Mouse (Mus musculus): Measurements from ENCODE around the gene Gm16223. TPM values are rescaled to one million over a fixed set of nuclear protein-coding genes. Genes with fewer than 3 reads are reported as not detected.

The Gm16223 gene
- not detected in 2 replicates for polyA plus RNA-seq (2016; fragmentation: Nextera tagmentation; extraction: Ambion mirVana)

- 68% methylated on average over 10 of the region's 10 CpGs for WGBS
- peak; percentile 76 for ATAC-seq (ENCODE audit: low FRiP score, low read depth)
- H3K36me3 ChIP-seq, result no peaks in the 10 kb centered on the region
- no peaks in the 10 kb centered on the region for H3K27me3 ChIP-seq
- peak within 1 kb of the TSS; percentile 54; the same call in 1 of the 2 replicates for H3K27ac ChIP-seq (replicated peaks)
- H3K9ac ChIP-seq (replicated peaks), result no peak within 1 kb of the TSS
- no peaks in the 10 kb centered on the region for H3K9me3 ChIP-seq
- no peak within 1 kb of the TSS for H3K4me3 ChIP-seq
- no peaks in the 10 kb centered on the region; the same call in 1 of the 2 replicates for H3K4me1 ChIP-seq
- no peak within 1 kb of the TSS for H3K4me2 ChIP-seq (replicated peaks)
Observed at GRCm38 (mm10) chr5:42067476-42068187, at the start of gene Gm16223. Gene Gm16223 (plus strand): TSS chr5:42067960.

DNA sequence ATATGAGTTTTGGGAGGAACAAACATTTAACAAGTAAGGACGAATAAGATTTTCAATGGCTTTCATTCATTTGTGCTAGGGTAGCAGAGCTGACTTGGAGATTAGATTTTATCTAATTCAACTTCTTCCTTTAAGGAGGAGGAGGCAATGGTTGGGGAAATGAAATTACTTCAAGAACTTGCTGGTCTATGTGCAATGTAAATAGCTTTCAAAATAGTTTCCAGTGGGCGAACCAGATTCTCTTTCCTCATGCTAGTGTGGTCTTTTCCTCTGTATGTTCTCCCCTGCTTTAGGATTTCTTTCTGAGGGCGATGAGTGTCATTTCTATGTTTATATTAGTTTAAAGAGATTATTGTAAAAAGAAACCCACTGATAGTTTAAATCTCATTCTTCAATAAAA is 45.7 kb upstream of the Gm16223 start:
- Histone ChIP-seq H3K4me1 (no peaks in the 10 kb centered on the region), H3K9me3 (no peaks in the 10 kb centered on the region), H3K4me2 (replicated peaks) (no peak overlapping the region), H3K9ac (replicated peaks) (no peak overlapping the region), H3K27ac (replicated peaks) (no peak overlapping the region), H3K27me3 (no peaks in the 10 kb centered on the region), H3K4me3 (no peak overlapping the region), H3K36me3 (no peaks in the 10 kb centered on the region)
- ATAC-seq (ENCODE audit: low FRiP score, low read depth), result no peak
- 74% methylated on average over 3 of the region's 3 CpGs for WGBS

- Histone ChIP-seq H3K9ac (replicated peaks) (no peak overlapping the region), H3K27me3 (no peaks in the 10 kb centered on the region), H3K4me2 (replicated peaks) (no peak overlapping the region), H3K9me3 (no peaks in the 10 kb centered on the region), H3K36me3 (no peaks in the 10 kb centered on the region), H3K4me1 (no peaks in the 10 kb centered on the region), H3K27ac (replicated peaks) (no peak overlapping the region), H3K4me3 (no peak overlapping the region)
- no peak for ATAC-seq (ENCODE audit: low FRiP score, low read depth)
- WGBS, result 92% methylated on average over 1 of the region's 1 CpGs
Observed at GRCm38 (mm10) chr5:42023521-42023920, 44.2 kb upstream of the Gm16223 start.

- Histone ChIP-seq H3K4me3 (no peak overlapping the region), H3K27ac (replicated peaks) (peak overlapping the region; percentile 12; the same call in 1 of the 2 replicates), H3K36me3 (no peaks in the 10 kb centered on the region), H3K9me3 (no peaks in the 10 kb centered on the region), H3K27me3 (no peaks in the 10 kb centered on the region), H3K9ac (replicated peaks) (no peak overlapping the region), H3K4me2 (replicated peaks) (no peak overlapping the region), H3K4me1 (no peaks in the 10 kb centered on the region)
- ATAC-seq (ENCODE audit: low FRiP score, low read depth), result peak; percentile 65
- WGBS, result 47% methylated on average over 15 of the region's 15 CpGs
Observed at GRCm38 (mm10) chr5:42036388-42037082, 31.2 kb upstream of the Gm16223 start.

- Histone ChIP-seq H3K9me3 (no peaks in the 10 kb centered on the region), H3K36me3 (no peaks in the 10 kb centered on the region), H3K4me3 (no peak overlapping the region), H3K27ac (replicated peaks) (no peak overlapping the region), H3K4me2 (replicated peaks) (no peak overlapping the region), H3K9ac (replicated peaks) (no peak overlapping the region), H3K4me1 (no peaks in the 10 kb centered on the region), H3K27me3 (no peaks in the 10 kb centered on the region)
- ATAC-seq (ENCODE audit: low FRiP score, low read depth), result no peak
- 81% methylated on average over 4 of the region's 4 CpGs for WGBS
Observed at GRCm38 (mm10) chr5:42054636-42055035, 13.1 kb upstream of the Gm16223 start.

DNA sequence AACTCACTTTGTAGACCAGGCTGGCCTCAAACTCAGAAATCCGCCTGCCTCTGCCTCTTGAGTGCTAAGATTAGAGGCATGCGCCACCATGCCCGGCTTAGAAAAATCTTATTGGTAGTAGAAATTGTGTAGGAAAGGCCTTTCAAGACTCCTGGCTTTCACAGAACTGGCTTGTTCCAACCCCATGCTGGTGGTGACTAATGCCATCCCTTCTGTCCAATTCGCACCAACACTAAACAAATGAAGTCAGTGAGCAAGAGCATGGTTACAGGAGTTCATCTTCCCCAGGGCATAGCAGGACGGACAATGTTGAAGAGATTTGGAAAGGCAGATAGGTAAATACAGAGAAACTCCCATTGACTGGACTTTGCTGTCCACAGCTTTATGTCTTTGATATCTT is 12.6 kb upstream of the Gm16223 start:
- no peaks in the 10 kb centered on the region for H3K4me1 ChIP-seq
- ATAC-seq (ENCODE audit: low FRiP score, low read depth), result no peak
- 95% methylated on average over 5 of the region's 5 CpGs for WGBS
- no peaks in the 10 kb centered on the region for H3K36me3 ChIP-seq
- H3K9me3 ChIP-seq, result no peaks in the 10 kb centered on the region
- no peak overlapping the region for H3K9ac ChIP-seq (replicated peaks)
- no peak overlapping the region for H3K4me2 ChIP-seq (replicated peaks)
- H3K27ac ChIP-seq (replicated peaks), result no peak overlapping the region
- H3K27me3 ChIP-seq, result no peaks in the 10 kb centered on the region
- no peak overlapping the region for H3K4me3 ChIP-seq

GRCm38 (mm10) chr5:42065090-42065489 is 2.7 kb upstream of the Gm16223 start:
- Histone ChIP-seq H3K9me3 (no peaks in the 10 kb centered on the region), H3K27ac (replicated peaks) (no peak overlapping the region), H3K36me3 (no peaks in the 10 kb centered on the region), H3K9ac (replicated peaks) (no peak overlapping the region), H3K4me1 (no peaks in the 10 kb centered on the region; the same call in 1 of the 2 replicates), H3K4me2 (replicated peaks) (no peak overlapping the region), H3K27me3 (no peaks in the 10 kb centered on the region), H3K4me3 (no peak overlapping the region)
- ATAC-seq (ENCODE audit: low FRiP score, low read depth), result no peak
- WGBS, result 70% methylated on average over 2 of the region's 2 CpGs

DNA sequence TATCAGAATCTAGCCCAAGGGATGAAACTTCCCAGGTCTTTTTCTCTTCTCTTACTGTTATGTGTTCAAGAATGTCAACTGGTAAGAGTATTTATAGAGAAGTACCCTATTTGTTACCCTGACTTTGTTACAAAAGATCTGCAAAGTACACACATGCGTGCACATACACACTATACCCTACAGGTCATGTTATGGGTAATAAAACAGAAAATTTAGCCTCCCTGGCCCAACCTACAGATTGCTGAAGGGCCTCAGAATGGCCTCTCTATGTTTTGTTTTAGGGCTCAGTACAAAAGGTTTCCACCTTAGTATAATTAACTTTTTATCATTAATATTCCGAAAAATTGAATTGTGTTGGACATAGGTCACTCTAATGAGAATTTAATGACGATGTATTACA is 685 bp upstream of the Gm16223 start:
- no peak overlapping the region for H3K4me3 ChIP-seq
- 0 out of 2 replicates have a peak, but pooled peaks have one; percentile 24 for ATAC-seq (ENCODE audit: low FRiP score, low read depth)
- H3K9me3 ChIP-seq, result no peaks in the 10 kb centered on the region
- H3K36me3 ChIP-seq, result no peaks in the 10 kb centered on the region
- no peaks in the 10 kb centered on the region; the same call in 1 of the 2 replicates for H3K4me1 ChIP-seq
- 71% methylated on average over 3 of the region's 3 CpGs for WGBS
- no peak overlapping the region for H3K9ac ChIP-seq (replicated peaks)
- H3K4me2 ChIP-seq (replicated peaks), result no peak overlapping the region
- no peaks in the 10 kb centered on the region for H3K27me3 ChIP-seq
- H3K27ac ChIP-seq (replicated peaks), result no peak overlapping the region

- Histone ChIP-seq H3K27ac (replicated peaks) (peak overlapping the region; percentile 54; the same call in 1 of the 2 replicates), H3K36me3 (no peaks in the 10 kb centered on the region), H3K4me1 (no peaks in the 10 kb centered on the region; the same call in 1 of the 2 replicates), H3K9me3 (no peaks in the 10 kb centered on the region), H3K4me2 (replicated peaks) (no peak overlapping the region), H3K4me3 (no peak overlapping the region), H3K27me3 (no peaks in the 10 kb centered on the region), H3K9ac (replicated peaks) (no peak overlapping the region)
- ATAC-seq (ENCODE audit: low FRiP score, low read depth), result peak; percentile 65
- WGBS, result 62% methylated on average over 1 of the region's 1 CpGs
Observed at GRCm38 (mm10) chr5:42068188-42068579, 424 bp downstream of the Gm16223 start.

GRCm38 (mm10) chr5:42116586-42117346 is 49.0 kb downstream of the Gm16223 start:
- Histone ChIP-seq H3K36me3 (no peaks in the 10 kb centered on the region), H3K4me3 (no peak overlapping the region), H3K27ac (replicated peaks) (no peak overlapping the region), H3K4me2 (replicated peaks) (no peak overlapping the region), H3K4me1 (no peaks in the 10 kb centered on the region), H3K9ac (replicated peaks) (no peak overlapping the region), H3K9me3 (no peaks in the 10 kb centered on the region), H3K27me3 (no peaks in the 10 kb centered on the region)
- no peak for ATAC-seq (ENCODE audit: low FRiP score, low read depth)
- 87% methylated on average over 5 of the region's 5 CpGs for WGBS

DNA sequence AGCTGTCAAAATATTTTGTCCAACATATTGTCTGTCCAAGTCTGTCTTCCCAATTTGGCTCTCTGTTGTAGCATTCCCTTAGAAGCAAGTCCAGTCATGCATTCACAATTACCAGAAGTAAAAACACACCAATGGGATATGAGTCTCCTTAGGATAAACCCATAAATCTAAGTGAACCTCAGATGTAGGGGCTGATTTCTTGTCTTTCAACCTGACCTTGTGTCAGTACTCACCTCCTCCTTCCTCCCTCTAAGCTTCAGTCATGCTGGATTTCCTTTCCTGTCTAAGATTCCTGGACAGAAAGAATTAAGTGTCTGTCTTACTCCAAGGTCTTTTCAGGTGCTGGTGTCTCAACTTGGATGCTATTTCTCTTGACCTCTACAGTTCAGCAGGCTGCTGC is 57.8 kb downstream of the Gm16223 start:
- no peaks in the 10 kb centered on the region for H3K4me1 ChIP-seq
- H3K9me3 ChIP-seq, result no peaks in the 10 kb centered on the region
- no peak overlapping the region for H3K4me2 ChIP-seq (replicated peaks)
- no peak overlapping the region for H3K4me3 ChIP-seq
- no peak overlapping the region for H3K27ac ChIP-seq (replicated peaks)
- ATAC-seq (ENCODE audit: low FRiP score, low read depth), result no peak
- no peaks in the 10 kb centered on the region for H3K36me3 ChIP-seq
- H3K27me3 ChIP-seq, result no peaks in the 10 kb centered on the region
- no peak overlapping the region for H3K9ac ChIP-seq (replicated peaks)

- H3K36me3 ChIP-seq, result no peaks in the 10 kb centered on the region
- ATAC-seq (ENCODE audit: low FRiP score, low read depth), result no peak
- no peaks in the 10 kb centered on the region for H3K27me3 ChIP-seq
- no peak overlapping the region for H3K9ac ChIP-seq (replicated peaks)
- no peaks in the 10 kb centered on the region for H3K9me3 ChIP-seq
- no peak overlapping the region for H3K4me3 ChIP-seq
- H3K4me2 ChIP-seq (replicated peaks), result no peak overlapping the region
- no peaks in the 10 kb centered on the region for H3K4me1 ChIP-seq
- 68% methylated on average over 3 of the region's 3 CpGs for WGBS
- H3K27ac ChIP-seq (replicated peaks), result no peak overlapping the region
Observed at GRCm38 (mm10) chr5:42155626-42156025, 87.9 kb downstream of the Gm16223 start.
